Mouse (Mus musculus): ENCODE results near the gene Itgb2l. TPM values are rescaled to one million over a fixed set of nuclear protein-coding genes. Genes with fewer than 3 reads are reported as not detected.
A peak's percentile ranks its signal among the peaks of the same experiment; 100 is the strongest.

Itgb2l gene
- total and polyA plus RNA-seq, 2 experiments from 2014 or later, result 1.3 TPM; not detected in 1

- H3K9me3 ChIP-seq (ENCODE audit: low read length), result no peaks in the 10 kb centered on the region
- H3K27ac ChIP-seq, result no peak overlapping the region
- no peak overlapping the region for H3K9ac ChIP-seq (replicated peaks; ENCODE audit: low read length)
- H3K4me3 ChIP-seq (ENCODE audit: low read length), result no peak overlapping the region
- 50% methylated on average over 6 of the region's 6 CpGs for whole genome bisulfite sequencing
- H3K4me2 ChIP-seq (ENCODE audit: low read depth, low read length), result no peak overlapping the region
- H3K27me3 ChIP-seq (ENCODE audit: insufficient read depth, low read length), result no peaks in the 10 kb centered on the region
- ATAC-seq, result no peak
- DNase-seq (ENCODE audit: low spot score), result no peak
- TF ChIP-seq CTCF (IDR thresholded peaks at IDR 0.05; ENCODE audit: low read depth), result no peak
- peaks cover 4% of the 10 kb centered on the region; the same call in 1 of the 2 replicates for H3K4me1 ChIP-seq (ENCODE audit: insufficient read depth, low read length)
- no peaks in the 10 kb centered on the region for H3K36me3 ChIP-seq (ENCODE audit: insufficient read depth, low read length)
These were observed 41.1 kb downstream of the Itgb2l start for GRCm38 (mm10) chr16:96402294-96402693.

GRCm38 (mm10) chr16:96400046-96400445 lies 43.4 kb downstream of the Itgb2l start:
- H3K4me3 ChIP-seq (ENCODE audit: low read length), result no peak overlapping the region
- TF ChIP-seq CTCF (IDR thresholded peaks at IDR 0.05; ENCODE audit: low read depth), result 0 out of 2 replicates have a peak, but pooled peaks have one; percentile 14
- ATAC-seq (peak; percentile 73; the same call in 1 of the 2 replicates), DNase-seq (ENCODE audit: low spot score) (peak; percentile 58)
- H3K9ac ChIP-seq (replicated peaks; ENCODE audit: low read length), result no peak overlapping the region
- H3K4me2 ChIP-seq (ENCODE audit: low read depth, low read length), result no peak overlapping the region
- no peaks in the 10 kb centered on the region for H3K27me3 ChIP-seq (ENCODE audit: insufficient read depth, low read length)
- peaks cover 4% of the 10 kb centered on the region; the same call in 1 of the 2 replicates for H3K4me1 ChIP-seq (ENCODE audit: insufficient read depth, low read length)
- 37% methylated on average over 4 of the region's 4 CpGs for WGBS
- no peaks in the 10 kb centered on the region for H3K9me3 ChIP-seq (ENCODE audit: low read length)
- no peaks in the 10 kb centered on the region for H3K36me3 ChIP-seq (ENCODE audit: insufficient read depth, low read length)
- H3K27ac ChIP-seq, result no peak overlapping the region

GRCm38 (mm10) chr16:96398806-96399205 lies 44.6 kb downstream of the Itgb2l start:
- Histone ChIP-seq H3K9me3 (ENCODE audit: low read length) (no peaks in the 10 kb centered on the region), H3K27ac (no peak overlapping the region), H3K27me3 (ENCODE audit: insufficient read depth, low read length) (no peaks in the 10 kb centered on the region), H3K4me2 (ENCODE audit: low read depth, low read length) (no peak overlapping the region), H3K9ac (replicated peaks; ENCODE audit: low read length) (no peak overlapping the region), H3K36me3 (ENCODE audit: insufficient read depth, low read length) (no peaks in the 10 kb centered on the region), H3K4me1 (ENCODE audit: insufficient read depth, low read length) (peaks cover 7% of the 10 kb centered on the region), H3K4me3 (ENCODE audit: low read length) (no peak overlapping the region)
- no peak for DNase-seq (ENCODE audit: low spot score)
- ATAC-seq, result no peak
- no peak for TF ChIP-seq CTCF (IDR thresholded peaks at IDR 0.05; ENCODE audit: low read depth)
- 90% methylated on average over 3 of the region's 3 CpGs for WGBS

- WGBS, result 76% methylated on average over 9 of the region's 9 CpGs
- no peak overlapping the region for H3K9ac ChIP-seq (replicated peaks; ENCODE audit: low read length)
- H3K4me3 ChIP-seq (ENCODE audit: low read length), result no peak overlapping the region
These were observed 47.3 kb downstream of the Itgb2l start for GRCm38 (mm10) chr16:96396013-96396650.

GRCm38 (mm10) chr16:96395516-96395915 lies 47.9 kb downstream of the Itgb2l start:
- 85% methylated on average over 4 of the region's 4 CpGs for WGBS
- no peak for ATAC-seq
- Histone ChIP-seq H3K36me3 (ENCODE audit: insufficient read depth, low read length) (no peaks in the 10 kb centered on the region), H3K9ac (replicated peaks; ENCODE audit: low read length) (no peak overlapping the region), H3K4me2 (ENCODE audit: low read depth, low read length) (no peak overlapping the region), H3K4me3 (ENCODE audit: low read length) (no peak overlapping the region), H3K27ac (no peak overlapping the region), H3K4me1 (ENCODE audit: insufficient read depth, low read length) (peaks cover 6% of the 10 kb centered on the region), H3K9me3 (ENCODE audit: low read length) (no peaks in the 10 kb centered on the region), H3K27me3 (ENCODE audit: insufficient read depth, low read length) (no peaks in the 10 kb centered on the region)
- TF ChIP-seq CTCF (IDR thresholded peaks at IDR 0.05; ENCODE audit: low read depth), result no peak
- no peak for DNase-seq (ENCODE audit: low spot score)

More at GRCm38 (mm10) chr16:96396013-96396650, 47.3 kb downstream of the Itgb2l start:
- Histone ChIP-seq H3K36me3 (ENCODE audit: insufficient read depth, low read length) (no peaks in the 10 kb centered on the region), H3K9me3 (ENCODE audit: low read length) (no peaks in the 10 kb centered on the region), H3K27ac (no peak overlapping the region), H3K27me3 (ENCODE audit: insufficient read depth, low read length) (no peaks in the 10 kb centered on the region), H3K4me2 (ENCODE audit: low read depth, low read length) (no peak overlapping the region), H3K4me1 (ENCODE audit: insufficient read depth, low read length) (peaks cover 7% of the 10 kb centered on the region)
- ATAC-seq (no peak), DNase-seq (ENCODE audit: low spot score) (no peak)
- TF ChIP-seq CTCF (IDR thresholded peaks at IDR 0.05; ENCODE audit: low read depth), result no peak

- Histone ChIP-seq H3K27me3 (ENCODE audit: insufficient read depth, low read length) (no peaks in the 10 kb centered on the region), H3K4me1 (ENCODE audit: insufficient read depth, low read length) (peaks cover 3% of the 10 kb centered on the region; the same call in 1 of the 2 replicates), H3K9me3 (ENCODE audit: low read length) (no peaks in the 10 kb centered on the region), H3K36me3 (ENCODE audit: insufficient read depth, low read length) (no peaks in the 10 kb centered on the region), H3K9ac (replicated peaks; ENCODE audit: low read length) (no peak overlapping the region), H3K4me2 (ENCODE audit: low read depth, low read length) (no peak overlapping the region), H3K27ac (no peak overlapping the region), H3K4me3 (ENCODE audit: low read length) (no peak overlapping the region)
- ATAC-seq, result no peak
- TF ChIP-seq CTCF (IDR thresholded peaks at IDR 0.05; ENCODE audit: low read depth), result peak; percentile 80
- DNase-seq (ENCODE audit: low spot score), result peak; percentile 68
These were observed 52.3 kb downstream of the Itgb2l start for GRCm38 (mm10) chr16:96391070-96391469.

- Histone ChIP-seq H3K4me1 (ENCODE audit: insufficient read depth, low read length) (no peaks in the 10 kb centered on the region), H3K4me3 (ENCODE audit: low read length) (no peak overlapping the region), H3K27me3 (ENCODE audit: insufficient read depth, low read length) (no peaks in the 10 kb centered on the region), H3K27ac (no peak overlapping the region), H3K4me2 (ENCODE audit: low read depth, low read length) (no peak overlapping the region), H3K9ac (replicated peaks; ENCODE audit: low read length) (no peak overlapping the region), H3K36me3 (ENCODE audit: insufficient read depth, low read length) (no peaks in the 10 kb centered on the region), H3K9me3 (ENCODE audit: low read length) (no peaks in the 10 kb centered on the region)
- no peak for DNase-seq (ENCODE audit: low spot score)
- no peak for ATAC-seq
- WGBS, result 80% methylated on average over 5 of the region's 5 CpGs
- no peak for TF ChIP-seq CTCF (IDR thresholded peaks at IDR 0.05; ENCODE audit: low read depth)
These were observed 54.9 kb downstream of the Itgb2l start for GRCm38 (mm10) chr16:96388481-96388880.

All from hindbrain, postnatal 0 days (tissue).